Mouse (Mus musculus) liver, embryonic 11.5 days (tissue): ENCODE data around the gene Nfkbia. TPM values are rescaled to one million over a fixed set of nuclear protein-coding genes. Genes with fewer than 3 reads are reported as not detected.

Source experiments
- ATAC-seq: fragments of 200-750 bp; cut with Nextera tagmentation; replicated peaks from 2 replicates; pipeline ENCODE4 v1.8.0; 2017; ENCODE audit warnings: moderate number of reproducible peaks, mild to moderate bottlenecking, moderate TSS enrichment, moderate library complexity; ENCODE audit not compliant: low FRiP score
- DNase-seq: peaks from one replicate; pipeline ENCODE4 v3.0.0-alpha.2; 2017; ENCODE audit warnings: low spot score
- H3K27ac ChIP-seq: fragments of 300-500 bp; sonication (generic); 2 replicates; pipeline ENCODE4 v1.5.1; 2014; ENCODE audit warnings: mild to moderate bottlenecking, low read depth, low read length, control low read depth
- H3K27me3 ChIP-seq: fragments of 300-500 bp; sonication (generic); replicated peaks from 2 replicates; pipeline ENCODE4 v1.6.1; 2014; ENCODE audit warnings: low read length, mixed read lengths; ENCODE audit not compliant: control insufficient read depth, insufficient read depth
- H3K36me3 ChIP-seq: fragments of 300-500 bp; sonication (generic); 2 replicates; pipeline ENCODE4 v1.6.1; 2014; ENCODE audit warnings: mild to moderate bottlenecking, low read length, moderate library complexity, mixed read lengths; ENCODE audit not compliant: control insufficient read depth, insufficient read depth
- H3K4me1 ChIP-seq: fragments of 300-500 bp; sonication (generic); replicated peaks from 2 replicates; pipeline ENCODE4 v1.6.1; 2014; ENCODE audit warnings: low read length, mixed read lengths; ENCODE audit not compliant: control insufficient read depth, insufficient read depth
- H3K4me2 ChIP-seq: fragments of 300-500 bp; sonication (generic); 2 replicates; pipeline ENCODE4 v1.6.1; 2014; ENCODE audit warnings: mild to moderate bottlenecking, control low read depth, moderate library complexity
- H3K4me3 ChIP-seq: fragments of 300-500 bp; sonication (generic); 2 replicates; pipeline ENCODE4 v1.5.1; 2014; ENCODE audit warnings: low read depth, low read length, control low read depth
- H3K9ac ChIP-seq: fragments of 300-500 bp; sonication (generic); 2 replicates; pipeline ENCODE4 v1.6.1; 2014; ENCODE audit warnings: low read depth, low read length, control low read depth
- H3K9me3 ChIP-seq: fragments of 300-500 bp; sonication (generic); 2 replicates; pipeline ENCODE4 v1.6.1; 2016; ENCODE audit warnings: low read length, inconsistent platforms, mixed read lengths; ENCODE audit not compliant: control insufficient read depth
- WGBS: fragments of 180-500 bp; shearing (Covaris S2); extraction: QIAGEN DNeasy Blood & Tissue Kit; methylation state at CpG from one replicate; pipeline ENCODE4 v1.1.7; 2014; 5-methylcytosine and 5-hydroxymethylcytosine counted together
- polyA plus RNA-seq: library from polyadenylated mRNA; unstranded; fragments of >200 nt; fragmentation: Nextera tagmentation; extraction: Ambion mirVana; gene quantifications from 2 replicates; pipeline ENCODE4 v1.2.1, GENCODE M21; 2014

The Nfkbia gene
- polyA plus RNA-seq, 1 experiment from 2014 or later = 25.8 TPM

GRCm38 (mm10) chr12:55463992-55464845 lies 28.2 kb downstream of the Nfkbia start:
- DNase-seq = no peak
- no peak overlapping the region for H3K4me2 ChIP-seq
- 54% methylated on average over 16 of the region's 16 CpGs for WGBS

GRCm38 (mm10) chr12:55463087-55463486 lies 29.4 kb downstream of the Nfkbia start:
- no peaks in the 10 kb centered on the region for H3K36me3 ChIP-seq
- WGBS = 76% methylated on average over 5 of the region's 5 CpGs
- DNase-seq = no peak
- no peaks in the 10 kb centered on the region for H3K27me3 ChIP-seq
- no peak overlapping the region for H3K9ac ChIP-seq
- no peak for ATAC-seq
- peaks cover 13% of the 10 kb centered on the region; the same call in 1 of the 2 replicates for H3K4me1 ChIP-seq
- H3K9me3 ChIP-seq = no peaks in the 10 kb centered on the region
- H3K27ac ChIP-seq = no peak overlapping the region
- no peak overlapping the region for H3K4me3 ChIP-seq
- H3K4me2 ChIP-seq = no peak overlapping the region

More at GRCm38 (mm10) chr12:55463992-55464845, 28.2 kb downstream of the Nfkbia start:
- no peaks in the 10 kb centered on the region for H3K9me3 ChIP-seq
- H3K4me1 ChIP-seq = peaks cover 9% of the 10 kb centered on the region; the same call in 1 of the 2 replicates
- no peaks in the 10 kb centered on the region for H3K36me3 ChIP-seq
- H3K27me3 ChIP-seq = no peaks in the 10 kb centered on the region
- ATAC-seq = no peak
- H3K9ac ChIP-seq = no peak overlapping the region
- no peak overlapping the region for H3K27ac ChIP-seq
- no peak overlapping the region for H3K4me3 ChIP-seq

DNA sequence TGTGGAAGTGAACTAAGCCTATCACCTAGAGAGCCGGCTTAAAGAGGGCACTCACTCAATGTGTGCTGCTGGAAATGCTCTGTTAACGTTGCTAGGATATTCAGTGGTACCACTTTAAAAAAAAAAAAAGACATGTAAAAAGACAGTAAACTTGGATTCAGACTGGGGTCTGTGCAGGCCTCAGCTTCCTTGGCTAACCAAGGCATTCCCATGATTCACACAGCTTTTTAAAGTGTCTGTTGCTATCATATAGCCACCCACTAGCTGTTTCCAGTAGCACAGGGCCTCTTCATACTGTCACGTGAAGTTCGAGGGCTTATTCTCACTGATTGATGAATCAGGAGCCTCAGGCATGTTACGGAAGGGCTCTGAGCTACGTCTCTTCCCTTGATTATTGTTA lies 30.0 kb downstream of the Nfkbia start:
- DNase-seq (no peak), ATAC-seq (no peak)
- Histone ChIP-seq H3K9ac (no peak overlapping the region), H3K36me3 (no peaks in the 10 kb centered on the region), H3K27me3 (no peaks in the 10 kb centered on the region), H3K9me3 (no peaks in the 10 kb centered on the region), H3K27ac (no peak overlapping the region), H3K4me1 (peaks cover 13% of the 10 kb centered on the region; the same call in 1 of the 2 replicates), H3K4me2 (no peak overlapping the region), H3K4me3 (no peak overlapping the region)
- 71% methylated on average over 6 of the region's 6 CpGs for WGBS

- Histone ChIP-seq H3K4me1 (peaks cover 12% of the 10 kb centered on the region; the same call in 1 of the 2 replicates), H3K36me3 (no peaks in the 10 kb centered on the region), H3K9ac (no peak overlapping the region), H3K27ac (no peak overlapping the region), H3K9me3 (no peaks in the 10 kb centered on the region), H3K4me2 (no peak overlapping the region), H3K4me3 (no peak overlapping the region), H3K27me3 (no peaks in the 10 kb centered on the region)
- ATAC-seq (no peak), DNase-seq (no peak)
- WGBS = 80% methylated on average over 6 of the region's 6 CpGs
Measured at GRCm38 (mm10) chr12:55461767-55462166, 30.7 kb downstream of the Nfkbia start.

GRCm38 (mm10) chr12:55460900-55461299 lies 31.5 kb downstream of the Nfkbia start:
- DNase-seq = no peak
- 57% methylated on average over 4 of the region's 4 CpGs for WGBS

DNA sequence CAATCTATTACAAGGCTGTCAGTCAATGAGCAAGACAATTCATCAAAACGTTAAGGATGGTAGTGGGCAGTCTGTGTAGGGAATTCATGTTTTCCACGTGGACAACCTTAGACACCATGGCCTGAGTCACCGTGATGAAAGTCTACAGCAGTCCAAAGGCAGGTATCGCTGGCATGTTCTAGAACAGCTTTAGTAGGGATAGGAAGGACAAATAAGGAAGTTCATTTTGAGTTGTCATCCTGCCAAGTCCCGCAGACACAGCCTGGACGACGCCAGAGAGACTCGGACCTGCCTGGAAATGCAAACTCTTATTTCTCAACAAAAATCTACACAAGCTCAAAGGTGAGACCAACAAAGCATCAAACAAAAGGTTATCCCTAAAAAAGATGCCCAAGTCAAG lies 32.7 kb downstream of the Nfkbia start:
- H3K27ac ChIP-seq = no peak overlapping the region
- no peak overlapping the region for H3K9ac ChIP-seq
- H3K4me3 ChIP-seq = no peak overlapping the region
- ATAC-seq (no peak), DNase-seq (no peak)
- no peaks in the 10 kb centered on the region for H3K36me3 ChIP-seq
- 0 out of 2 replicates have a peak, but pooled peaks cover 4% of the 10 kb centered on the region for H3K4me1 ChIP-seq
- H3K4me2 ChIP-seq = no peak overlapping the region
- 70% methylated on average over 8 of the region's 8 CpGs for WGBS
- no peaks in the 10 kb centered on the region for H3K27me3 ChIP-seq
- no peaks in the 10 kb centered on the region for H3K9me3 ChIP-seq

More at GRCm38 (mm10) chr12:55460900-55461299, 31.5 kb downstream of the Nfkbia start:
- ATAC-seq = no peak
- H3K27me3 ChIP-seq = no peaks in the 10 kb centered on the region
- no peak overlapping the region for H3K4me2 ChIP-seq
- no peak overlapping the region for H3K4me3 ChIP-seq
- no peak overlapping the region for H3K9ac ChIP-seq
- no peak overlapping the region for H3K27ac ChIP-seq
- no peaks in the 10 kb centered on the region for H3K9me3 ChIP-seq
- H3K36me3 ChIP-seq = no peaks in the 10 kb centered on the region
- H3K4me1 ChIP-seq = peaks cover 8% of the 10 kb centered on the region; the same call in 1 of the 2 replicates

DNA sequence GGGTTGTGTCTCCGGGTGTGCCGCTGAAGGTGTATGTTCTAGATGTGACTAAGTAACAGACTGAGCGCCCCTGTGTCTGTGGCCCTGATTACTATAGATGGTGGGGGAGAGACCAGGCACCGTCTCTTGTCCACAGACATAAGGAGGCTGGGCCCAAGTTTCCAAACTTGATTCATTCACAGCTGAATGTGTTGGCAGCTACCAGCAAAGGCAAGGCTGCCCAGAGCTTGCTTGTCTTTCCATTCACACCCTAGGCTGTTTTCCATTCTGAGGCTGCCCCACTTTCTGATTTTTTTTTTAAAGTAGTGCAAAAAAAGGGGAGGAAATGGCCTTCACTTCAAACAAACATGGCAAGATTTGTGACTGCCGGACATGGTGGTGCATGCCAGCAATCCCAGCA lies 35.6 kb downstream of the Nfkbia start:
- H3K4me2 ChIP-seq = no peak overlapping the region
- DNase-seq (no peak), ATAC-seq (no peak)
- H3K9me3 ChIP-seq = no peaks in the 10 kb centered on the region
- 83% methylated on average over 5 of the region's 5 CpGs for WGBS
- no peak overlapping the region for H3K27ac ChIP-seq
- 0 out of 2 replicates have a peak, but pooled peaks cover 4% of the 10 kb centered on the region for H3K4me1 ChIP-seq
- H3K27me3 ChIP-seq = no peaks in the 10 kb centered on the region
- no peak overlapping the region for H3K4me3 ChIP-seq
- H3K36me3 ChIP-seq = no peaks in the 10 kb centered on the region
- no peak overlapping the region for H3K9ac ChIP-seq

DNA sequence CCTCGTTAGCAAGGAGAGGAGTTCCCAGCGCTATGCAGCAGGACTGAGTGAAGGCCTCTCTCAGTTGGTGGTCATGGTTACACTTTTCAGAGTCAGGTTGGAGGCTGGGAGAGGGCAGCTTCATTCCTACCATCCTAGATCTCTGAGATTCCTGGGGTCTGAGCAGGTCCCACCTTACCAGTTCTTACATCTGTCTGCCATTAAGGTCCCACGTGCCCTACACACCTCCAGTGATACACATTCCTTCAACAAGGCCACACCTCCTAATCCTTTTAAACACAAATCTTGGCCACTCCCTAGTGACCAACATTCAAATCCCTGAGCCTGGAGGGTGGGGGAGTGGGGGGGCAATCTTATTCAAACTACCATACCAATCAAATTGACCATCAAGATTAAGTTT lies 36.3 kb downstream of the Nfkbia start:
- WGBS = 73% methylated on average over 3 of the region's 3 CpGs
- Histone ChIP-seq H3K9ac (no peak overlapping the region), H3K4me3 (no peak overlapping the region), H3K27me3 (no peaks in the 10 kb centered on the region), H3K27ac (no peak overlapping the region), H3K36me3 (no peaks in the 10 kb centered on the region), H3K4me1 (0 out of 2 replicates have a peak, but pooled peaks cover 4% of the 10 kb centered on the region), H3K4me2 (no peak overlapping the region), H3K9me3 (no peaks in the 10 kb centered on the region)
- DNase-seq (no peak), ATAC-seq (no peak)

DNA sequence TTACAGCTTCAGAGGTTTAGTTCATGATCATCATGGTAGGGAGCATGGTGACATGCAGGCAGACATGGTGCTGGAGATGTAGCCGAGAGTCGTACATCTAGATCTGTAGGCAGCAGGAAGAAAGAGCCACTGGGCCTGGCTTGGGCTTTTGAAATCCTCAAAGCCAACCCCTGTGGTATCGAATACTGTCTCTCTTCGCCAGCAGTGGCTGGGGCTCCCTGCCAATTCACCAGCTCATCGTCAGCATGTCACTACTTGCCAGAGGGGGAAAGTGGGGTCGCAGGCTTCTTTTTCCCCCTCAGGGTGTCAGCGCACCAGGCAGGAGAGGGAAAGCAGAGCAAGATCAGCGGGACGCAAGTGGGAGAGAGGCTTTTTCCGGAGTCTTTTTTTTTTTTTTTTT lies 37.2 kb downstream of the Nfkbia start:
- WGBS = 86% methylated on average over 10 of the region's 10 CpGs

More for the DNA sequence above, 37.2 kb downstream of the Nfkbia start:
- Histone ChIP-seq H3K9me3 (no peaks in the 10 kb centered on the region), H3K4me2 (no peak overlapping the region), H3K27me3 (no peaks in the 10 kb centered on the region), H3K9ac (no peak overlapping the region), H3K4me1 (peaks cover 6% of the 10 kb centered on the region; the same call in 1 of the 2 replicates), H3K36me3 (no peaks in the 10 kb centered on the region), H3K27ac (no peak overlapping the region), H3K4me3 (no peak overlapping the region)
- ATAC-seq = no peak
- DNase-seq = no peak
